Mouse (Mus musculus) frontal cortex, postnatal 36 days (tissue): ENCODE measurements around the gene Ankrd23.

ENCODE experiments used
- DNase-seq, 2 experiments: peaks; one replicate each; pipeline ENCODE4 v3.0.0; 2022; ENCODE audit warnings: low spot score in 2 of 2

The Ankrd23 gene

DNA sequence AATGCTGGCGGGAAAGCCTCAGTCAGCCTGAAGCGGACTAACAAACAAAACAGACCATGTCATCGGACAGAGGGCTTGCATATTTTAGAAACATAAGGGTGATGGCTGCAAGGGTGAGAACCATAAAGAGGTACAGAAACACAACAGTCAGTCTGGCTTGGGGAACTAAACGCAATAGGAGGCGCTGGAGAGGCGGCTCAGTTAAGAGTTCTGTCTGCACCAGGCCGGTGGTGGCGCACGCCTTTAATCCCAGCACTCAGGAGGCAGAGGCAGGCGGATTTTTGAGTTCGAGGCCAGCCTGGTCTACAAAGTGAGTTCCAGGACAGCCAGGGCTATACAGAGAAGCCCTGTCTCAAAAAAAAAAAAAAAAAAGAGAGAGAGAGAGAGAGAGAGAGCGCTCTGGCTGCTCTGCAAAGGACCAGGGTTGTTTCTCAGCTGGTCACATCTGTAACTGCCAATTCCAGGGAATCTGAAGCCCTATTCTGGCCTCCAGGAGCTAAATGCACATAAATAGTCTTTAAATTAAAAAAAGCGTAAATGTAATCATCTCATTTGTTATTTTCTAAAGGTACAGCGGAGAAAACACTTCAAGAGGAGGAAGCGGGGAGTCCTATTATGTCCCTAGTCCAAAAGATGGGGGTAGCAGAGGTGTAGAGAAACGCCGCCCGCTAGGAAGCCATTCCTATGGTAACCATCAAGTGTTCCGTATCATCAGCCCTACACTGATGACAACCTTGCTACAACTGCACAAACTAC, 9.3 kb upstream of the Ankrd23 start:
- DNase-seq, result no peak

DNA sequence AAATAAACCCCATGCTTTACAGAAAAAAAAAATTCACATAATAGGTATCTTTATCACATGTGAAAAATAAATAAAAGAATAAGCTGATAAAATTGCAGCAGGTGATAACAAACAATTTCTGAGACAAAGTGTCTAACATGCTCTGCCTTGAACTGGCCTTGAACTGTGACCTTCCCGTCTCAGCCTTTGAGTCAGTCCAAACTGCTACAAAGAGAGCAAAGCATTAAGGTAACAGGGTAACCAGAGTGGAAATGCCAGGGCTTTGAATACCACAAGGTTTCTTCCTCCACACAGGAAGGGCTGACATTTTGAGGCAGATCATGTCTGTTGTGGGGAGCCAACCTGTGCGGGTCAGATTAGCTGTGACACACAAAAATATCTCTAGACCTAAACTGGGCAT, 8.7 kb upstream of the Ankrd23 start:
- DNase-seq, result no peak

DNA sequence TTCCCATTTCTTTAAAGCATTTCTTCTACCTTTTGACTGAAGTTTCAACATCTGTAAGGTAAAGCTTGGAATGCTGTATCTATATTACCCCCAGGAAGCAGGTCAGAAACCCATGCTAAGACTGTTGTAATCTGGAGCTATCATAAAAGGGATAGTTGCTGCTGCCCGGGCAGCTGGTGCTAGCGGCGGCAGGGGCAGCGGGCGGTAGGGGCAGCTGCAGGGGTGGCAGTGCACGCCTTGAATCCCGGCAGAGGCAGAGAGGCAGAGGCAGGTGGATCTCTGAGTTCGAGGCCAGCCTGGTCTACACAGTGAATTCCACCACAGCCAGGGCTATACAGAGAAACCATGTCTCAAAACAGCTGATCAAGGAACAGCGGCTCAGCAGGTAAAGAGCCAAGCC, 6.2 kb upstream of the Ankrd23 start:
- no peak for DNase-seq

DNA sequence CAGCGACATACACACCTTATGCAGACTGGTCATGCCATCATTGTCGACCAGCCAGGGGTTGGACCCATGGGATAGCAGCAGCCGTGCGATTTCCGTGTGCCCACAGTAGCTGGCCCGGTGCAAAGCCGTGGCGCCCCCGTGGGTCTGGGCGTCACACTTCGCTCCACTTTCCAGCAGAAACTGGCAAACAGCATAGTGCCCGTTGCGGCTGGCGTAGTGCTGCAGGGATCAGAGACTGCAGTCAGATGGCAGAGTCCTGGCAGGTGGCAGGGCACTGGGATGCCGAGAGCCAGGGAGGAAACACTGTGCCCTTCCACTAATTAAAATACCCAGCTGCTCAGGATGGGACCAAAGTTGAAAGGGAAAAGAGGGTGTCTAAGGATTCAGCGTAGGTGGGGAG, 5.2 kb upstream of the Ankrd23 start:
- no peak for DNase-seq

DNA sequence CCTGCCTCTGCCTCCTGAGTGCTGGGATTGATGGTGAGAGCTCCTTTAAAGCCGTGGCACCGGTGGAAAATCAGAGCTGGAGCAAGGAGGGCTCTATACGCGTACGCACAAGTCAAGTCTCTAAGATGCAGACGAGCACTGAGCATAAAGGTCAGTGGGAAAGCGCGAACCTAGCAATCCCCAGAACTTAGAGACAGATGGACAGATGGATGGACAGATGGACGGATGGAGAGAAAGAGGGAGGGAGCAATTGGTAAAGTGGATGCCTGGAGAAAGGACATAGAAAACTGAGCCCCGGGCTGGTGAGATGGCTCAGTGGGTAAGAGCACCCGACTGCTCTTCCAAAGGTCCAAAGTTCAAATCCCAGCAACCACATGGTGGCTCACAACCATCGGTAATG, 4.1 kb upstream of the Ankrd23 start:
- no peak for DNase-seq

DNA sequence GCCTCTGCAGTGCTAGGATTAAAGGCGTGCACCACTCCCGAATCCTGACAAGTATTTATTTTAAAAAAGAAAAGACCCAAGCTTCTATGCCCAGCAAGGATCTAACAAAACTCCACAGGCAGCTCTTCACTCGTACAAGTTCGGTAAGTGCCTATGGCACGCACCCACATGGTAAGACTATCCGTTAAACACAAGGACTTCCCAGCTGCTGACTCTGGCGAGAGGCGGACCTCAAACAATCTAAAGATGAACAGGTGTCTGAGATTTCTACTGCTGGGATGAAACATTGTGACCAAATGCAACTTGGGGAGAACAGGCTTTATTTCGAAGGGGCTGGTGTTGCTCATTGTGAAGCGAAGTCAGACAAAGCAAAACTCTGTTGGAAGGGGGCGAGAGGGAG, 3.4 kb upstream of the Ankrd23 start:
- DNase-seq, result no peak

DNA sequence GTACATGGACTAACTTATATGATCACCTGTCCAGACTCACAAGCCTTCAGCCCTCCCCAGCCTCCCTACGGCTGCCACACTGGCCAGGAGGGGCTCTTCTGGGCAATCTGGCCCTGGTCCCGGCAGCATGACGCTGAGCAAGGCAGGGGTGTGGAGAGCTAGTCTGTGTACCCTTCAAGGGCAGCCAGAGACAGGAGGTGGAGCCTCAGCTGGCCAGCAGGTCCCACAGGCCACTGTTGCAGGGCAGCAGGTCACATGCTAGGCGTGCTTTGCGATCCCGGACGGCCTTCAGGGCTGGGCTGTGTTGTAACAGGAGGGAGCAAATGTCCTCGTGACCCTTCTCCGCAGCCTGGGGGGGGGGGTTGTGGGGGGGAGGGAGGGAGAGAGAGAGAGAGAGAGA, 2.5 kb upstream of the Ankrd23 start, which contains the start of gene Gm42417:
Gm42417 (minus strand) TSS at position 244 of the 400 bp plus-strand sequence.
- DNase-seq, result no peak

DNA sequence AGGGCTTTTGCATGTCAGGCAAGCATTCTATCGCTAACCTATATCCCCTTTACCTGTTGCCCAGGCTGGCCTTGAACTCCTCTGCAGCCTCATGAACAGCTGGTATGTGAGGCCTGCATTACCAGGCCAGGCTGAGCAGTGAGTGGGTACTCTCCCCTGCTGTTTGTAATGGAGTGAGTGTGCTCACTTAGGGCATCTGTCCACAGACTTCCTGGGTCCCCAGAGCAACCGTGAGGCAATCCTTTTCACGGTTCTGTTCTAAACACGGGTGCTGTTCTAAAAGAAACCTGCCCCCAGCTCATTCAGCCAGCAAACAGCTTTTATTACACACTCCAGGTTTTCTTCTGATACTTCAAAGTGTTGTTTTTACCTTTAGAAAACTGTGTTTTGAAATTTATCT, 2.0 kb upstream of the Ankrd23 start:
- no peak for DNase-seq

DNA sequence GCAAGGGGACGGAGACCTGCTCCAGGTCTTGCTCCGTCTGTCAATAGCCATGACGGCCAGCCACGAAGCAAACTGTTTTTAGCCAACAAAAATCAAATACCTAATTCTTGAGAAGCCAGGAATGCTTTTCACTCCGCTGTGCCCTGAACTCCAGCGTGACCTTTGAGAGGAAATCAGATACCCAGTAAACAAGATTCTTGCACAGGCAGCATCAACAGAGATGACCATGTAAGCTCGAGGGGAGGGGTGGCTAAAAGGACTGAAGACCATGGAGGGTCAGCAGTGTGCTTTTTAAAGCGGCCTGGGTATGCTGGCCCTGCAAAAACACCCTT, 320 bp downstream of the Ankrd23 start:
- DNase-seq, result no peak

DNA sequence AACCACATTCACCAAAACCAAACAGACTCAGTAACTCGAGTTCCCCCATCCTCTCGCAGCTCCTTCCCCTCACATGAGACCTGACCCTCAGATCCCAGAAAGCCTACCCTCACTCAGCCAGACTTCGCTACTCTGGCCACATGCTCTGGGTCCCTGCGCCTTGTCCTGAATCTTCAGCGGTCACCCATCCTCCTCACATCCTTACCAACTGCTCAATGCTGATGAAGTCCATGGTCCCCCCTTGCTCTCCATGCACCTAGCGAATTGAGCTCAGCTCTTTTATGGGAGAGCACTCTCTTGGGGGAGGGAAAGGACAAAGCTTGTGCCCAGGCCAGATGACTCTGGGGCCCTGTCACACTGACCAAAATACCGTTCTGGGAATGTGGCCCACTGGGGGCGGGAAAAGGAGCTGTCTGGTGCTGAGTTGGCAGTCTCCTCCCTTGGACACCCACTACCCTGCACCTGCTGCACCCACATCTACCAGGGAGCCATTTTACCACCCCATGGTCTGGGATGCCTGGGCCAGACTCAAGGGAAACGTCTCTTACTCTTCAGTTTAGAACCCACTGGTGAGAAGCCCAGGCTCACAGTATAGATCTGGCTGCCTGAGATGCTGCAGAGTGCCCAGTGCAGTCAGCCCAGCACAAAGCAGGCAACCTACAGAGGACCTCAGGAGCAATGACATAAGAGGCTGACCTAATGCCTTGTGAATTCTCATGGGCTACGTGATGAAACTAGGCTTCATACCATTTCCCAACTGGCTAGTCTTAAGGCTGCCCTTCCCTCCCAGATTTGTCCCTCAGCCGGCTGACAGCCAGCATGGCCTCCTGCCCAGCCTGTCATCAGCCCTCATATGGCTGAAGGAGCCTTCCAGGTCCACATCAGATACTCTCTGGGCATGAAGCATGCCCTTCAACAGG, 946 bp downstream of the Ankrd23 start:
- DNase-seq, result no peak

DNA sequence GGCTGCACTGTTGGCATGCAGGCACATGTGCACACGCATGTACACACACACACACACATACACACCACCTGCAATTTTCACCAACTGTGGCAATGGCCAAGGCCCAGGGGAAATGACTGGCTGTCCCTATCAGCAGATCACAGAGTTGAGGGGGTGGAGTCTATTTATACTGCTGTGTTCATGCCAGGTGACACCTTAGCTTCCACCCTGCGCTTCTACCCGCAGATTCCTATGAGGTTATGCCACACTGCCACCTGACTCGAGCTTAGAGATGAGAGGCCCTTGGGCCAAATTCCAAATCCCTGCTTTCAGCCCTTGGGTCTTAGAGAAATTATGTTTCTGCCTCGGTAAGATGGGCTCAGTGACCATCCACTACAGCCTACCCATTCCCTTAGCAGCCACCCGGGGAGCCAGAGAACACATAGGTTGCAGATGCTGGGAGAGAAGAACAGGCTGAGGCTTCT, 2.1 kb downstream of the Ankrd23 start:
- DNase-seq, result no peak

DNA sequence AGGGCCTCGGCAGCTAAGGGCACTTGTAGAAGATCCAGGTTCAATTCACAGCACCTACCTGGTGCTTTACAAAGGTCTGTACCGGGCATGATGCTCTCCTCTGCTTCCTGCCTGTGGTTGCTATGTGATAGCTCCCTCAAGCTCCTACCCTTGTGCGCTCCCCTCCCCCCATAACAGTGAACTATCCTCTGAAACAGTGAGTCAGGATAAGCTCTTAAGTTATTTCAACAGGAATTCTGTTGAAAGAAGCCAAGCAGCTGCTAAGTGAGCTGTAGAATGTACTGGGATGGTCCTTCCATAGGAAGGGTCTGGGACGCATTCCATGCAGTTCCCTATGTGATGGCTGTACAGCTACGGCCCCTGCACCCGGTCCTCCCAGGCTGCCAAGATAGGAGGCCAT, 3.1 kb downstream of the Ankrd23 start:
- DNase-seq, result no peak

DNA sequence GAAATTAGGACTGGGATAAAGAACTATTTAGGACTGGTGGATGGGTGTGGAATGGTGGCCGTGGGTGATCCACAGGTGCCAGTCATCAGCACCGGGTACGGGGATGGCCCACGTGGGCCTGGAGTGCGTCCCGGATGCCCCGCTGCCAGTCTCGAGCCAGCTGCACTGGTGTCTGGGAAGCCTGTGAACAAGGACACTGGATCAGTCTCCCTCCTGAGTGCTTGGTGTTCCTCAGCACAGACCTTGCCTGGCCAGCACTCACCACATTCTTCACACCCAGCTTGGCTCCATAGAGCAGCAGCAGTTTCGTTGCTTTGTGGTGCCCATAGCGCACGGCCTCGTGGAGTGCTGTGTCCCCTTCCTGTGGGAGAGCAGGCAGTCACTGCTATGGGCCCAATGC, 5.2 kb downstream of the Ankrd23 start:
- no peak for DNase-seq

DNA sequence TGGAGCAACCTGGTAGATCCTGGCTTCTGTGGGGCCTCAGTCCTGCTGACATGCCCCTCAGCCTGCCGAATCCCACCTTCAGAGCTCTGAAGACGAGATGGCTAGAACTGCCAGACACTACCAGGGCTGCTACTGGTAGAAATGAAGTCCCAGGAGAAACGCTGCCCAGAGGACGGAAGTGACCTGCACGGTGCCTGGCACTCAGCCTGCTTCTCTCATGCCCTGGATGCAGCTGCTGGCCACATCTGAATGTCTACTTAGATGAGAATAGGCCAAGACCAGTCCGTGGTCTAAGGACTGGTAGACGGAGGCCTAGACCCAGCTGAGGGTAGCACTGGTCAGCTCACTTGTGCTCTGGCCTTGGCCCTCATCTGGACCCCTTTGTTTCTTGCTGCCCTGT, 5.7 kb downstream of the Ankrd23 start:
- DNase-seq, result no peak

DNA sequence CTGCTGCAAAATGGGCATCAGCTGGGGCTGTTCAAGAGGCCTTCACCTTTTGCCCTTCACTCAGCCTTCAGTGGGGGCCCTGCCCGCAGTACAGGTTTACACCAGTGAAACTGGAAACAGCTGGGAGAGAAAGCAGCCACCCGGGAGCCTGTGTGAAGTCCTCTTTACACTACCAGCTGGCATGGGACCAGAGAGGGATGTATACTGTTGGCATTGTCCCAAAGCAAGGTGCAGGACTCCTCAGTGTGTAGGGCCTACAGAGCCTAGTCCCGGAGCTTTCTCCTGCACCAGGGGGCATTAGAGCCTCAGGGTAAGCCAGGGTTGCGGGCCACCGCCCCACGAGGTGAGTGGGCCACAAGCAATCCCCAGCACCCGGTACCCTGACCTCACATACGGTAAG, 6.2 kb downstream of the Ankrd23 start:
- no peak for DNase-seq

DNA sequence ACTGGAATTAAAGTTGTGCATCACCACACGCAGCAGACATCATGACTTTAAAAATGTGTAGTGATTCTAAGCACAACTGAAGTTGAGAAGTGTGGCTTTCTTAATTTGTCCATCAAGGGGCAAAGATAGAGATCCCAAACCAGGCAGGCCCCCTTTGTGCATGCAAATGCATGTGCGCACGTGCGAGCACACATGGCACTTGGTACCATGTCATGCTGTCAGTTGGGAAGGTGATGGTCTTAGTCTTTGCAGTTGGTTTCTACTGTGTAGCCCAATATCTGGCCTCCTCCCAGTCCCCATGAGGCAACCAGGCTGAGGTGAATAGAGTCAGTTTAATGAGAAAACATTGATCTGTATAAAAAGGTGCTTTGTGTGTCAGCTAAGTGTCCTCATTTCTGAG, 6.8 kb downstream of the Ankrd23 start:
- DNase-seq, result no peak

DNA sequence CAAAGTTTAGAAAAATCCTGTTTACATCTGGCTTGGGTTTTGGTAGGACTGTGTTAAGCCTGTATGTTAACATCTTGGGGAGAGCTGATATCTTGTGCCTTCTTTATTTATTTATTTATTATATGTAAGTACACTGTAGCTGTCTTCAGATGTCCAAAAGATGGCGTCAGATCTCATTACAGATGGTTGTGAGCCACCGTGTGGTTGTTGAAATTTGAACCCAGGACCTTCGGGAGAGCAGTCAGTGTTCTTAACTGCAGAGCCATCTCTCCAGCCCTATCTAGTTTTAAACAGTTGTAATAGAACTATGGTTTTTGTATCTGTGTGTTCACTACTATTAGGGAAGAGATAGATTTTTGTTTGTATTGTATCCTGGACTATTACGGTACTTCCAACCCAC, 7.4 kb downstream of the Ankrd23 start:
- no peak for DNase-seq

DNA sequence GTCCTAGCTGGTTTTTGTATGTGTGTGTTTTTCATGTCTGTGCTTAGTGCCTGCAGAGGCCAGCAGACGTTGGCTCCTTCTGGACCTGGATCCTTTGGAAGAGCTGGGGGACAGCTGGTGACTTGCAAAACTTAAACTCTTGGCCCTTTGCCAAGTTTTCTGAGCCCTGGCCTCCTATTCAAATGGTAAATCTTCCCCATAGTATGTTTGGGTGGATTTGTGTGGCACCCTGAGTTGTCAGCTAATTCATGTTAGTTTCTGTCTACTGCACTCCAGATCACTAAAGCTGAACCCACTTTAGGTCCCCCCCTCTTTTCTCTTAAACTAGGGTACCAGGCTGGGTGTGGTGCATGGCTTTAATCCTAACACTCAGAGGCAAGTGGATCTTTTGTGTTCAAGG, 8.3 kb downstream of the Ankrd23 start:
- no peak for DNase-seq

DNA sequence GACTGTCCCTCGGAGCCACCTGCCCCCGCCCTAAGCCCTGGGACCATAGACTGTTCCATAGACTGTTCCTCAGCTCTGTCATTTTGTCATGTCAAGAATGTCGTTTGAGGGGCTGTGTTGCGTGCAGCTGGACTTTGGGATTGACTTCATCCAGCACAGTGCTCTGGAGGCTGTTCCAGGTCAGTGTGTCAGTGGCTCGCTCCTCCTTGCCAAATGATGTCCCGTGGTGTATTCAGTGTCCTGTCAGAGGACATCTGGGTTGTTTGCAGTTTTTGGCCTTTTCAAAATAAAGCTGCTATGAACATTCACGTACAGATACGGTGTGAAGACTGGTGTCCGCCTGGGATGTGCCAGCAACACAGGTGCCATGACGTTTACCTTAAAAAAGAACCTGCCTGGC, 9.8 kb downstream of the Ankrd23 start:
- DNase-seq, result no peak

DNA sequence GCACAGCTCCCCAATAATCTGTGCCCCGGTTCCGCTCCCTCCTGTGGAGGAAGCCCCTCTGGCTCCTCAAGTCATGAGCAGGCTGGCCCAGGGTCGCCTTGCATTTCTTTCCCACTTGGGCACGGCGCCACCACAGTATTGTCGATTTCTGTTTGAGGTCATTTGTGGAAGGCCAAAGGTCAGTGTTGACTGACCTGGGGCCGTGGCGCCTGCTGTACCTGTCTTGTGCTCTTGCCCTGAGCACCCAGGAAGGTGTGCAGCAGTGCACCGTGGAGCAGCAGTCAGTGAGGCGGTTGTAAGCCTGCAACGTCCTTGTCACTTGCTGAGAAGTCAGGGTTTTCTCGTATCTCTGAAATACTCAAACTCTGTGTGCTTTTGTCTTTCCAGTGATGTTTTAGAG, 10.9 kb downstream of the Ankrd23 start:
- DNase-seq, result no peak

DNA sequence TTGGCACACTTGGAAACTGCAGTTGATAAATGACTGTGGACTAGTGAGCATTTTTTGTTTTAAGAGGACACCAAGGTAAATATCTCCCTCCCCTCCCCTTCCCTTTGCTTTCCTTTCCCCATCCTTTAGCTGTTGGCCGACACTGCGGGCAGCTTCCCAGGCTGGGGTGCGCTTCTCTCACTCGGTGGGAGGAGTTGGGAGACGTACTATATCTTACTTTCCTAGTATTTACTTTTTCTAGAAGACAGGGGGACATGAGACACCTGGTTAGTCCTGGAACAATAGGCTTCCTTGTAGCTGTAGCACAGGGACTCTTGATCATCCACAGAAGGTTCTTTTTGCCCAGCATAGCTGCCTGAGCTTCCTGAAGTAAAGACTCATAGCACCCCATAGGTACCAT, 12.6 kb downstream of the Ankrd23 start:
- no peak for DNase-seq

DNA sequence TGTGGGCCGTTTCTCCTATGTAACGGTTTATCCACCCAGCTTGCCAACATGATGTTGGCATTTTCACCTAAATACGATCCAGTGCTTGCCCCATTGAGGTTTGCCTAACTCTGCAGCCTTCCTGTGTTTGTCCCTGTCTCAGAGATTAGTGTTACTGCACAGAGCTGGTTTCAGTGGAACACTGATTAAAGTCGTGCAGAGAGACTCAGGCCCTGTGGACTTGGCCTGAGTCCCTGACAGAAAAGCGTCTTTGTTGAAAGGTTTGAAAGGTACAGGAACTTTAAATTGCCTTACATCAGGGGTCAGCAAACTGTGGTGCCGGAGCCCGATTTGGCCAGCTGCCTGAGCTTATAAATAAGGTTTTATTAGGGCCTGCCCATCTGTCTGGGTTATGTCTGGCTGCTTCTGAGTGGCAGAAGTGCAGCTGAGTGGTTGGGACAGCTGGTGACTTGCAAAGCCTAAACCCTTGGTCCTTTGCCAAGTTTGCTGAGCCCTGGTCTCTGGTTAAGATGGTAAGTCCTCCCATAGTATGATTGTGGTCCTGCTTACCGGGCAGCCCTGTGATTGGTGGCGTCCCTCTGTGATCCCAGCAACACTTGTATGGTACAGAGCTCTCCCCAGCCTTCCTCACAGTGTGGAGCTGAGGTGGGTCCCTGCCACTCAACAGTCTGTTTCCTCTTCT, 13.2 kb downstream of the Ankrd23 start:
- no peak for DNase-seq

DNA sequence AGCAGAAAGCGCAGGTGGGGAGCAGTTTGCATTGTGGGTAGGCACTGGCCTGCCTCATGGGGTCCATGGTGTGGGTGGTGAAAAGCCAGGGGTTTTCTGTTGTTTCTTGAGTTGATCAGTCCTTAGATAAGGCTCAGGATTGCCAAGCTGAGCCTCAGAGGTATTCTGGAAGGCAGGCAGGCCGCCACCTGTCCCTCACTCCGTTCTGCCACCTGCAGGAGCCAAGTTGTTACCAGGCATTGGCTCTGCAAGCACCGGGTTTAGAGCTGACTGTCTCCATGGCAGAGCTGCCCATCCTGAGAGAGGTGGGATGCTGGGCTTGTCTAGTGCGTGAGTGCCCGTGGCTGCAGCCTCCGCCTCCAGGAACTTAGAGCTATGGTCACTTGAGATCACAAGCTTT, 14.5 kb downstream of the Ankrd23 start:
- DNase-seq, result no peak
